Mouse (Mus musculus) megakaryocyte, embryonic 14.5 days (primary cell): Measurements from ENCODE around the gene Clcc1.

ENCODE experiments used
- FLI1 ChIP-seq: IDR thresholded peaks from 2 replicates; pipeline ENCODE4 v1.6.1; 2012; ENCODE audit warnings: low read length, inconsistent platforms, mixed read lengths
- GATA1 ChIP-seq: IDR thresholded peaks from 3 replicates; pipeline ENCODE4 v1.6.1; 2012; ENCODE audit warnings: mixed read lengths, low read length, inconsistent platforms, borderline replicate concordance

DNA sequence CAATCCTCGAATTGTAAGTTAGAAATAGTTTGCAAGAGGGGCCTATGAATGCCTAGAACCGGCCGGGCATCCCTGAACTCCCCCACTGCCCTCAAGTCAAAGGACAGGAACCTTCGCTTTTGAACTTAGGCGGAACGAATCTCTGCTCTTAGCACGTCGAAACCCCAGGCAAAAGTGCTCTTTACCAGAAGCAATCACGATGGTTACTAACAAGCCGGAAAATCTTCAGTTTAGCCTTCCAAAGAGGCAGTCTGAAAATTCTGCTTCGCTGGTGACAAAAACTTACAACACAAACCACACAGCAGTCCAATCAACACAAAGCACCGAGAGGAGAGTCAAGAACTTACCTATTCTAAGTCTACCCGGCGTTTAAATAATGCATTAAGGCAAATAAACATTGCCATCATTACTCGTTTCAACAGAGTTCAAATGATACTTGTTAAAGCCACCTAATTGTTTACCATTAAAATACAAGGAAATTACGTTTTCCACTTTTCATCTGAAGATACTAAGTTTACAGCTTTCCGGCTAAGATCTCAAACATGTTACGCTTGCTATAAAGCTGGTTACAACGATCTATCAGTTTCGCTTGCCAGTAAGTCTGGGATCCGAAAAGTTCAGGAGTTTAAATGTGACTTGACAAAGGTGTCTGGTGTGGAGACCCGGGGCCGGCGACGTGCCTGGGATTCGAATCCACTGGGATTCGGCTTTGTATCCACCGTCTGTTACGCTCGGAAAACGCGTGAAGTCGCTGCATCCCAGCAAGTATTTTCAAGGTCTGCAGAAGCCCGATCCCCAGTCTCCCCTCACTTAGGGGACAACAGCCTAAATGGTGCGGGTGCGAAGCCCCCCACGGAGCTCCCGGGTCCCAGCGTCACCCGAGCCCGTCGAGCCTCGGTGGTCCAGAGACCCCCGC lies 67.6 kb downstream of the Clcc1 start:
- TF ChIP-seq GATA1 (no peak), FLI1 (no peak)
